Mouse (Mus musculus) WW6 (cell line): ENCODE data around the gene Pex5l.

Experiments
- DNase-seq: peaks from one replicate; pipeline ENCODE4 v3.0.0-alpha.2; 2013; ENCODE audit warnings: low read depth, low spot score

The Pex5l gene

DNA sequence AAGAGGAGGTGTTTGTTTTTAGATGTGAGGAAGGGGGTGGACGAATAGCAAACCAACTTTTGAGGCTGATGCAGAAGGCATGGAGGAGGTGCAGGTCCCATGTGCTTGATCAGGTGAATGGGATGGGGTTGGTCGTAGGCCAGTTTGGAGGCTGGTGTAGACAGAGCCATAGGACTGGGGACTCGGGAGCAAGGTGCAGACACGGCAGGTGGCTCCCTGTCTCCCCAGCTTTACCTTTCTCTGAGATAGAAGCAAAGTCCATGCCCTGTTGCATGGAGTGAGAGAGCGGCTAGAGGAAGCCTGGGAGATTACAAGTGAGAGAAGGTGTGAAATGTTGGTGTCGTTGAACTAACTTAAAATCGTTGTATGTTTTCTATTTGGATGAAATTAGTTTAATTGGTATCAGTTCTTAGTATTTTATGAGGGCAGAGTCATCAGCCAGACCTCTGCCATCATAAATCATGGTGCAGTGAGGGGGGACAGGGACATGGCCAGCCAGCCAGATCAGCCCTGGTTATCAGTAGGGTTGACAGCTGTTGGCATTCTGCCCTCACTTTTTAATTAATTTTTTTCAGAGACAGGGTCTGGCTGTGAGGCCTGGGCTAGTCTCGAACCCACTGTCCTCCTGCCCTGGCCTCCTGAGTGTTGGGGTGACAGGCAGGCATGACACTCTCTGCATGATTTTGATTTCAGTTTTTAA, 203.1 kb downstream of the Pex5l start:
- DNase-seq = no peak

DNA sequence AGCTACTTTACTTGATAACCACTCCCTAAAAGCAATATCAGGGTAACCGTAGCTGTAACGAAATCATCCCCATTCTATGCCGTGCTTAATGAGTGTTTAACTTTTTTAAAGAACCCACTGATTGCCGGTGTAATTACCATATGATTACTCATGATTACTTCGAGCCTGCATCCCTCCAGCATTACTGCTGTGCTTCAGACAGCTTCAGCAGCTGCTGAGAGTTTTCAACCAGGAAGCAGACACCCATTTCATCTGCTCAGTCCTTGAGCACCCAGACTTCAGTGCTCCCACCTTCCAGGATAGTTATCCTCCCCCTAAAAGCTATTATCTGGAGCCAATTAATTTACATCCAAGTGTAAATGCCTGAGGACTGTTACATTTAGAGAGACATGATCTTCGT, 218.9 kb downstream of the Pex5l start:
- DNase-seq = no peak

DNA sequence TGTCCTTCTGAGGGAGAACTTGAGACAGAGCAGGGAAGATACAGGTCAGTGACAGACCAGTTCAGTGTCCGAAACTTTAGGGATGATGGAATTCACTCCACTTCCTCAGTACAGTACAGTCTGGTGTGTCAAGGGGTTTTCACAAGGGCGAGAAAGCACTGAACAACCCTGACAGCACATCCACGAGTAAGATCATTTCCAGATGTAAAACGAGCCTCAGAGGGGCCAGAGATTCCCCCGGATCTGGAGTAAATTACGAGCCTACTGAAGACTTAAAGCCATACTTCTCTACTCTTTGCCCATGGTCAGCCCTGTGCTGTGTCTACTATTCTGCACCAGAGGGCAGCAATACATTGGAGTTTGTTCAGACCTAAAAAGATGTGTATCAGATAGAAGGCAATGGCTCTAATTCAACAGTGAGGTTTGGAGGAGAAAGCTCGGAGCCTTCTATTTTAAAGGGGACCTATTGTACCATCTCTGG, 232.9 kb downstream of the Pex5l start:
- no peak for DNase-seq

DNA sequence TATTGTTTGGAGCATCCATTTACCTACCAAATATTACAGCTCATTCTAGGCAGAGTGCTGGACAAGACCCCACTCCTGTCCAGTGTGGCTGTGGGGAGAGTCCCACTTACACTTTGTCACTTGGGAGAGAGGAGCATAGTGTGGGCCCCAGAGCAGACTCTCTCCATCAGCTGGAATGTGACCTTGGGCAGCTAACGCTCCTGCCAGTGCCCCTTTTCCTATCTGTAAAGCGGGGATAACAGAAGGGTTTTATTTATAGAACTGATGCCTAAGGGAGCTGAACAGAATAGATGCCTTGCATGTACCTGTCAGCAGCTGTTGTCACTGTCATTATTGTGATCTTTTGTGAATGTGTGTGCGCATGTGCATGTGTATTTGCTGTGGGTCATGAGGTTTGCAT, 234.6 kb downstream of the Pex5l start:
- DNase-seq = no peak

DNA sequence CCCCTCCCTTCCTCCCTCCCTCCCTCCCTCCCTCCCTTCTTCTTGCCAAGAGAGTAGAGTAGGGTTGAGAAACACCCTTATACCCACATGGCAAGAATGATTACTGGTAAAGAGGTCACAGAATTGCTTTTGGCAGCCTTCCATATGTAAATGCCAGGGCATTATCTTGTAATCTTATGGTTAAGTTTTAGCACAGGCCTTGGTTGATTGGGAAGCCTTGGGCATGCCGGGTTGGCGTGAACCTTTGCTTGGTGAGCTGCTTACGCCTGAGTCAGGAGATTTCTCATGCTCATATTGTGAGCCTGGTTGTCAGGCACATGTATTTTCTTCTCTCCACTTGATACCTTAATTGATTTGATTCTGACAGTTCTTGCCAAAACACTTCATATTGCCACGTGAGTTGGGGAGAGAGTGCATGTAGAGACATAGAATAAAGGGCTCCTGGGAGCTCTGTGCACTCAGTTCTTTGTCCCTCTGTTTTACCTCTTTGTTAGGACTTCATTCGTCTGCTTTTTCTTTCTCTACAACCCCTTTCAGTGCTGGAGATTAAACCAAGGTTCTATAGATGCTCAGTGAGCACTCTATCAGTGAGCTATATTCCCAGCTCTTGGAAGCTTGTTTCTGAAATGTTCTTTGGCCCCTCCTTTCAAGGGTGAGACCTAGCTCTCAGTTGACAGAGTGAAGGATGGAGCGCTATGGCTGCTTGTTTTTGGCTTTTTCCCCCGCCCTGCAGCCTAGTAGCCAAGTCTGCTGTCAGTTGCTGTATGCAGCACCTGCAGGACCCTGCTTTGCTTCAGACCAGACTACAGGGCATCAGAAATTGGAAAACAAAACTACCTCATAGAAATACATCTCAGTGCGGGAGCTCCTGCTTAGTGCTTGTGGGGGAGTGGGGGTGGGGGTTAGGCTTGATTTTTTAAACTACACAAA, 236.9 kb downstream of the Pex5l start:
- no peak for DNase-seq

DNA sequence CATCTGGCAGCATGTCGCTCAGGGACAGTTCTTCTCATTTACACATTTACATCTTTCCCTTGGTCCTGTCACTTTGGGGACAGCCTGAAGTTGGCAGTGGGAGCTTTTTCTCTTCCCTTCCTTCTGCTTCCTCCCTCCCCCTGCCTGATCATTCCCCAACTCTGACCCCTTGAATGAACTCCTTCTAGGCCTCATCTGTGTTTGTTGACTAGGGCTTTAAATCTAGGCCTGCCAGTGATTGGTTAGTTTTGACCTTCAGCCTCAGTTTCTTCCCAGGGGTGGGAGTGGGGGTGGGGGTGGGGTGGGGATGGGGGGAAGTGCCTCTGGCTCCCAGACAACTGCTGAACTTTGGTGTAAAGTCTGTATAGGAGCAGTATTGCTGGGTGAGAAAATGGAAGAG, 238.4 kb downstream of the Pex5l start:
- no peak for DNase-seq

DNA sequence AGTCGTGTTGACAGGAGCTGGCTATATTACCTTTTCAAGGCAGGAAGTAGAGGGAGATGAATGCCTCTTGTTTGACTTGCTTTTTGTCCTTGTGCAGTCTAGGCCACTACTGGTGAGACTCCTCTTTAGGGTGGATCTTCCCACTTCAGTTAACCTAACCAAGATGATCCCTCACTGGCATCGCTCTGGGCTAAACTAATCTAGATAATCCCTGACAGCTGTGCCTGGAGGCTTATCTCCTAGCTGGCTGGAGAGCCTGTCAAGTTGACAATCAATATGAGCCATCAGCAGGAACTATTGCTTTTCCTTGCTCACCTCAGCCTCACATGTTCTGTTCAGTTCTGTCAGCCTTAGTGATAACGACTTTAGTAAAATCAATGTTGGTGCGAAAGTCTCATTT, 239.6 kb downstream of the Pex5l start:
- DNase-seq = no peak
